Mouse (Mus musculus) erythroblast, embryonic 14.5 days (primary cell): ENCODE results near the gene Shroom3. TPM values are rescaled to one million over a fixed set of nuclear protein-coding genes. Genes with fewer than 3 reads are reported as not detected.
A peak's percentile ranks its signal among the peaks of the same experiment; 100 is the strongest.

Source experiments
- H3K27me3 ChIP-seq: 2 replicates; pipeline ENCODE4 v1.6.1; 2012; ENCODE audit warnings: inconsistent platforms; ENCODE audit not compliant: control insufficient read depth
- H3K36me3 ChIP-seq: 2 replicates; pipeline ENCODE4 v1.6.1; 2012; ENCODE audit warnings: mild to moderate bottlenecking, inconsistent platforms; ENCODE audit not compliant: control insufficient read depth
- H3K4me1 ChIP-seq: 2 replicates; pipeline ENCODE4 v1.6.1; 2012; ENCODE audit warnings: inconsistent platforms; ENCODE audit not compliant: control insufficient read depth
- H3K4me3 ChIP-seq: replicated peaks from 2 replicates; pipeline ENCODE3; 2012; ENCODE audit warnings: moderate library complexity, mild to moderate bottlenecking, inconsistent platforms
- H3K9me3 ChIP-seq: 2 replicates; pipeline ENCODE4 v1.6.1; 2012; ENCODE audit warnings: low read length, inconsistent platforms, mixed read lengths; ENCODE audit not compliant: control insufficient read depth
- GATA1 ChIP-seq: IDR thresholded peaks from 2 replicates; pipeline ENCODE4 v1.6.1; 2012; ENCODE audit warnings: low read length, inconsistent platforms, mixed read lengths
- TAL1 ChIP-seq: IDR thresholded peaks from 3 replicates; pipeline ENCODE4 v1.6.1; 2012; ENCODE audit warnings: low read length, inconsistent platforms, mixed read lengths
- polyA plus RNA-seq: library from polyadenylated mRNA; stranded (reverse); fragments of >175 nt; gene quantifications from 2 replicates; pipeline ENCODE4 v1.2.3, GENCODE M21; 2012

The Shroom3 gene
- polyA plus RNA-seq, 1 experiment = 0.04 TPM

- no peaks in the 10 kb centered on the region; the same call in 1 of the 2 replicates for H3K4me1 ChIP-seq
- H3K36me3 ChIP-seq = no peaks in the 10 kb centered on the region
- no peak for TF ChIP-seq GATA1
- TF ChIP-seq TAL1 = no peak
- H3K4me3 ChIP-seq = no peak overlapping the region
- no peaks in the 10 kb centered on the region for H3K9me3 ChIP-seq
- peaks cover 36% of the 10 kb centered on the region for H3K27me3 ChIP-seq
Measured at GRCm38 (mm10) chr5:92896725-92897280, 213.6 kb downstream of the Shroom3 start.

GRCm38 (mm10) chr5:92897766-92898745, 214.8 kb downstream of the Shroom3 start:
- Histone ChIP-seq H3K36me3 (no peaks in the 10 kb centered on the region), H3K27me3 (peaks cover 36% of the 10 kb centered on the region), H3K4me3 (peak overlapping the region; percentile 40), H3K4me1 (no peaks in the 10 kb centered on the region; the same call in 1 of the 2 replicates), H3K9me3 (no peaks in the 10 kb centered on the region)
- TF ChIP-seq TAL1 = no peak
- TF ChIP-seq GATA1 = no peak

GRCm38 (mm10) chr5:92900470-92900869, 217.2 kb downstream of the Shroom3 start:
- Histone ChIP-seq H3K36me3 (no peaks in the 10 kb centered on the region), H3K4me3 (no peak overlapping the region), H3K9me3 (no peaks in the 10 kb centered on the region), H3K4me1 (no peaks in the 10 kb centered on the region; the same call in 1 of the 2 replicates), H3K27me3 (peaks cover 36% of the 10 kb centered on the region)
- no peak for TF ChIP-seq TAL1
- no peak for TF ChIP-seq GATA1

- H3K4me3 ChIP-seq = no peak overlapping the region
- H3K9me3 ChIP-seq = no peaks in the 10 kb centered on the region
- no peaks in the 10 kb centered on the region; the same call in 1 of the 2 replicates for H3K4me1 ChIP-seq
- TF ChIP-seq TAL1 (no peak), GATA1 (no peak)
- H3K27me3 ChIP-seq = peaks cover 33% of the 10 kb centered on the region
- H3K36me3 ChIP-seq = no peaks in the 10 kb centered on the region
Measured at GRCm38 (mm10) chr5:92901870-92902269, 218.6 kb downstream of the Shroom3 start.

GRCm38 (mm10) chr5:92905146-92905545, 221.9 kb downstream of the Shroom3 start:
- Histone ChIP-seq H3K27me3 (peaks cover 6% of the 10 kb centered on the region), H3K36me3 (no peaks in the 10 kb centered on the region), H3K9me3 (peaks cover 4% of the 10 kb centered on the region), H3K4me3 (no peak overlapping the region), H3K4me1 (no peaks in the 10 kb centered on the region)
- TF ChIP-seq GATA1 (no peak), TAL1 (no peak)

- no peaks in the 10 kb centered on the region for H3K4me1 ChIP-seq
- no peaks in the 10 kb centered on the region for H3K36me3 ChIP-seq
- H3K9me3 ChIP-seq = peaks cover 4% of the 10 kb centered on the region
- H3K4me3 ChIP-seq = no peak overlapping the region
- H3K27me3 ChIP-seq = peaks cover 1% of the 10 kb centered on the region
- no peak for TF ChIP-seq TAL1
- no peak for TF ChIP-seq GATA1
Measured at GRCm38 (mm10) chr5:92905594-92906008, 222.4 kb downstream of the Shroom3 start.

- Histone ChIP-seq H3K27me3 (no peaks in the 10 kb centered on the region), H3K4me3 (no peak overlapping the region), H3K4me1 (no peaks in the 10 kb centered on the region), H3K36me3 (no peaks in the 10 kb centered on the region), H3K9me3 (peaks cover 4% of the 10 kb centered on the region)
- TF ChIP-seq TAL1 (no peak), GATA1 (no peak)
Measured at GRCm38 (mm10) chr5:92908227-92908626, 225.0 kb downstream of the Shroom3 start.

GRCm38 (mm10) chr5:92910838-92911237, 227.6 kb downstream of the Shroom3 start:
- H3K4me1 ChIP-seq = no peaks in the 10 kb centered on the region
- peaks cover 4% of the 10 kb centered on the region for H3K9me3 ChIP-seq
- TF ChIP-seq GATA1 = no peak
- TF ChIP-seq TAL1 = no peak
- H3K36me3 ChIP-seq = no peaks in the 10 kb centered on the region
- no peak overlapping the region for H3K4me3 ChIP-seq
- no peaks in the 10 kb centered on the region for H3K27me3 ChIP-seq

- Histone ChIP-seq H3K36me3 (no peaks in the 10 kb centered on the region), H3K4me3 (no peak overlapping the region), H3K9me3 (no peaks in the 10 kb centered on the region), H3K4me1 (no peaks in the 10 kb centered on the region), H3K27me3 (no peaks in the 10 kb centered on the region)
- TF ChIP-seq GATA1 (no peak), TAL1 (no peak)
Measured at GRCm38 (mm10) chr5:92915421-92915820, 232.2 kb downstream of the Shroom3 start.
